Mouse (Mus musculus) cerebellum, adult 11-12 months (tissue): ENCODE results near the gene Rab20.

Experiments used
- DNase-seq: peaks from one replicate; pipeline ENCODE4 v3.0.0; 2022

Rab20 gene

DNA sequence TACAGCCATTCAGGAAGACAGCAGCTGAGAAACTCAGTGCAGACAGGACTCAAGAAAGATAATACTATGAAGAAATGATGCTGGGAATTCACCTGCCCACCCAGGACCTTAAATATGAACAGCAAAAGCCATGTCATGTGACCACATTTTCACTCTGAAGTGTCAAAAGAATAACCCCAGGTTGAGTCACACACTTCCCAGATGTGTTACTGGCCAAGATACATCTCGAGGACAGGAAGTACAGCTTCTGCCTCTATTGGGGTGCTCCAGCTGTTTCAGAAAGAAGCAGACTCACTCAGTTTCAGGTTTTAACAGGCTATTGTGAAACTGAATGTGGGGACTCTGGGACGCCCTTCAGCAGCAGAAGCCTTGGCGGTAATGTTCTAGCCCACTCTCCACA is 26.0 kb downstream of the Rab20 start:
- DNase-seq: no peak

DNA sequence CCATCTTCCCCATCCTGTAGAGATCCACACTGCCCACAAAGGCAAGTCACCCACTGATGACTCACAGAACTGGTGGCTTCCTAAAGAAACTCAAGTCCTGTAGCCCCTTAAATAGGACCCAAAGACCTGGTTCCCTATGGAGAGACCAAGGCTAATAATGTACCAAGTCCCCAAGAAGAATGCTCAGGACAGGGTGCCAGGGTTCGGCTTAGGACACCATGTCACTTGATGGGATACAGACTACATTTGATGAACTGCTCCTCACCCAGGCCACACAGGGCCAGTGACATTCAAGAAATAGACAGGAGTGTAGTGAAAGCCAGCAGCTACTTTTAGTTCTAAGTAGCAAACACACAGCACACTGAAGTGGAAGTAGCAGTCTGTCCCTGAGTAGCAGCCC is 26.4 kb downstream of the Rab20 start:
- DNase-seq: no peak

DNA sequence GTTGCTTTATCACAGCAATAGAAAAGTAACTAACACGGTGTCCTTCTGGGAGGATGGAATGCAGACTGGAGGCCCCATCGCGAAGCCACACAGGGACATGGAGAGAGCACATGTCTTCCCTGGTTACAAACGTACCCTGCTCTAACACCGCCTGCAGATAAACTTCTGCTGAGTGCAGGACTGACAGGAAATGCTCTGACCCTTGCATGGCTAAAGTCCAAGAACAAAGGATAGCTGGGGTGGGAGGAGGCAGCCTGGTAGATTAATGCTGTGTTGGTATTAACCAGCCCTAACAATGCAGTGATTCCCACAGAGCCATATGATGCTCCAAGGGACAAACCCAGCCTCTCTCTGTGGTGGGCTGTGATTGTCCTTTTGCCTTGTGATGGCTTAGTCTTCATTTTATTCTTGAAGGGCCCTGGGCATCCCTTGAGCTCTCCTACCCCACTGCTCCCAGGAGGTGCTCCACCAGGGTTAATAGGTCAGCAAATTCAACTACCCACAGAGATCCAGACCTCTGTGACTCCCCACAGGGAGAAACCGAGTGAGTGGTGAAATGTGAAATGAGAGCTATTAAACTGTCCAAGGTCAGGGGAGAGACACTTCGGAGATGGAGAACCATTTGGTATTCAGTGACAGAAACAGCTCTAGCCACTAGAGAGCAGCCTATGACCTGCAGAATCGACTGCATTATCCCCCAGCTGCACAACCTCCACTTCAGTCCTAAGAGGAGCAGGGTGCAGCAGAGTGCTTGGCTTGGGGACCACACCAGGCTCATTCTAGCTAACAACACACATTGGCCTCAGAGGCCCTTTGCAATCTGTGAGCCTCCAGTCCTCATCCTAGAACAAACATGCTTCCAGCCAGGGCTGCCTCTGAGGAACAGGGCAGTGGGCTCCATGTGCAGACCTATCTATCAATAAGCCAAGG is 28.1 kb downstream of the Rab20 start:
- no peak for DNase-seq

DNA sequence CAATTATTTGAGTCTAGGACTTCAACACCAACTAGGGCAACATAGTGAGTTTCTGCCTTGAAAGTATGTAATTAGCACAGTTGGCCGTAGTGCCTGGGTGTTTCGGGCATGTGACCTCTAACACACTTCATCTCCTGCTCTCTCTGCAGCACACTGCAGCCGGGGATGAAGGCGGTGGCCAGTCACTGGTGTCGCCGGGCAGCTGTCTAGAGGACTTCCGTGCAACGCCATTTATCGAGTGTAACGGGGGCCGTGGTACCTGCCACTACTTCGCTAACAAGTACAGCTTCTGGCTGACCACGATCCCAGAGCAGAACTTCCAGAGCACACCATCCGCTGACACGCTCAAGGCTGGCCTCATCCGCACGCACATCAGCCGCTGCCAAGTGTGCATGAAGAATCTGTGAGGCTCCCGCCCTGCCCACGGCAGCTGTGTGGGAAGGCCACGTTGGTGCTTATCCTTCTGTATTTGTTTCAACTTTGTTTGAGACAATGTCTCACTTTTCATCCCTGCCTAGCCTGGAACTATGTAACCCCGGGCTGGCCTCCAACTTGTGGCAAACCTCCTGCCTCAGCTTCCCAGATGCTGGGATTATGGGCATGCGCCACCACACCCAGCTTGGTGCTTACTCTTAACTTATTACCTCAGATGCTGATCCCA is 30.5 kb downstream of the Rab20 start:
- no peak for DNase-seq

DNA sequence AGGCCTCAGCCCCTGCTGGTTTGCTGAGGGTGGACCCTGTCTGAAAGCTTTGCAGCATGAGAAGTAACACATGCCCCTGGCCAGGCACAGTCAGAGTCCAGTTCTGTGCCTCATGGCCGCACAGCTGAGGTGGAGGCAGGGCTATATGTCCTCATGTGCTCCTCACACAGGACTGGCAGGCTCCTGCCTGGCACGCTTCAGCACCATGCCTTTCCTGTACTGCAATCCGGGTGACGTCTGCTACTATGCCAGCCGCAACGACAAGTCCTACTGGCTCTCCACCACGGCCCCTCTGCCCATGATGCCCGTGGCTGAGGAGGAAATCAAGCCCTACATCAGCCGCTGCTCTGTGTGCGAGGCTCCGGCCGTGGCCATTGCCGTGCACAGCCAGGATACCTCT is 32.7 kb downstream of the Rab20 start:
- no peak for DNase-seq

DNA sequence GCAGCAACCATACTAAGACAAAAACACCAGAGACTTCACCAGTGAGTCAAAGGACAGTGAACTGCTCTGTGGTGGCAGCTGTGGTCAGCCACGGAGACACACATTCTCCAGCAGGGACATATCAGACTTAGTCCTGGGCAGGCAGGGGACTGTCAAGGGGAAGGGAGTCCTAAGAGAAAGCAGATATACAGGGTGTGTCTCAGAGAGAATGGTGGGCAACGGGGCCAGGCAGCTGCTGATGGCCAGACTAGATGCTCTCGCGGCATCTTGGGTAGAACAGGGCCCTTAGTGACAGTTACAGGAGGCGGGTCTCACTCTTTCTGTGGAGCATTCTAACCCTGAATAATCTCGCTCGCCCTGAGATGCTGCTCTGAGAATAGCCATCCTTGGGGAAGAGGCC is 34.3 kb downstream of the Rab20 start:
- no peak for DNase-seq

DNA sequence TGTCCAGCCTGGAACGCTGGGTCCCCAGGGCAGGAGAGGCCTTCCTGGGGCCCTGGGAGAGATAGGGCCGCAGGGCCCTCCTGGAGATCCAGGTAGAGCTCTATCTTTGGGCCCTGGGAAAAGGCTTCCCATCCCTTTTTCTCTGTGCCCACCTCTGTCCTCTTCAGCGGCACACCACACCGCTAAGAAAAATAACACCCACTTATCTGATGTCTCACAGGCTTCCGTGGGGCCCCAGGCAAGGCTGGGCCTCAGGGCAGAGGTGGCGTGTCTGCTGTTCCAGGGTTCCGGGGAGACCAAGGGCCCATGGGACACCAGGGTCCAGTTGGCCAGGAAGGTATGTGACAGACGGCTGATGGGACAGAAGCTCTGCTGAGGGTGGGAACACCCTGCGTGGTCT is 34.9 kb downstream of the Rab20 start:
- DNase-seq: no peak

DNA sequence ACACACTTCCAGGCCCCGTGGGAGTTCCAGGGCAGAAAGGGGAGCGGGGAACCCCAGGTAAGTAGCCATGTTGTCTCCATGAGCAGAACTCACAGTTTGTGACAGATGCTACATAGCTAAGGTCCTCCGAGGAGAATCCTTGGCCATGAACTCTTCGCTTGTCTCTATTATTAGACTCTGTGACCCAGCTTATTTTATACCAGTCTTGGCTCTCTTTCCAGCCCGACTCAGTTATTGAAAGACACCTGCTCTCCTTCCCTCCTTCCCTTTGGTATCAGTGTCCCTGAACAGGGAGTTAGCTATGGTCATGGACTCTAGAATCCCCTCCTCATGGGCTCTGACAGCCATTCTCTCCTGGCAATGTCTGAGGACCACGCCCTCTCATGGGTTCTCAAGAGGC is 37.2 kb downstream of the Rab20 start:
- no peak for DNase-seq

DNA sequence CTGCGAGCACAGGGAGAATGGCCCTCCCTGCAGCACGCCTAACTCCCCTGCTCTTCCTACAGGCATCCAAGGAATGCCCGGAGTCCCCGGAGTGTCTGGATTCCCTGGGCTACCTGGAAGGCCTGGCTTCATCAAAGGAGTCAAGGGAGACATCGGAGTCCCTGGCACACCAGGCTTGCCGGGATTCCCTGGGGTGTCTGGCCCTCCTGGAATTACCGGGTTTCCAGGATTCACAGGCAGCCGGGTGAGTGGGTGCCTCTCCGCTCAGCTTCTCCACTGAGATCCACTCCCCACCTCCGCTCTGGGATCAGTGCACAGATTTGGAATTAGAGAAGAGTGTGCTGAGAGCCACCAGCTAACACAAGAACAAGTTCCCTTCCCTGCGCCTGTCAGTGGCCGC is 40.6 kb downstream of the Rab20 start:
- DNase-seq: no peak

DNA sequence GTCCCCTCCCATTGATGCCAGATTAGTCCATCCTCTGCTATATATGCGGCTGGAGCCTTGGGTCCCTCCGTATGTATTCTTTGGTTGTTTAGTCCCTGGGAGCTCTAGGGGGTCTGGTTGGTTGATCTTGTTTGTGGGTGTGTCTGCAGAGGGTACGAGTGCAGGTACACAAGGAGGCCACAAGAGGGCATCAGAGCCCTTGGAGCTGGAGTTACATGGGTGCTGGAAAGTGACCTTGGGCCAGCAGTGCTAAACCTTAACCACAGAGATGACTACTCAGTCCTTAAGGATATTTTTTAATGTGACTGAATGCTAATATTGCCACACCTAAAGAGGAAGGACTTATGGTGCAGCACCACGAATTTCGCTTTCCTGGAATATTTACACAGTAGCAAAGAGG is 47.8 kb downstream of the Rab20 start:
- no peak for DNase-seq

DNA sequence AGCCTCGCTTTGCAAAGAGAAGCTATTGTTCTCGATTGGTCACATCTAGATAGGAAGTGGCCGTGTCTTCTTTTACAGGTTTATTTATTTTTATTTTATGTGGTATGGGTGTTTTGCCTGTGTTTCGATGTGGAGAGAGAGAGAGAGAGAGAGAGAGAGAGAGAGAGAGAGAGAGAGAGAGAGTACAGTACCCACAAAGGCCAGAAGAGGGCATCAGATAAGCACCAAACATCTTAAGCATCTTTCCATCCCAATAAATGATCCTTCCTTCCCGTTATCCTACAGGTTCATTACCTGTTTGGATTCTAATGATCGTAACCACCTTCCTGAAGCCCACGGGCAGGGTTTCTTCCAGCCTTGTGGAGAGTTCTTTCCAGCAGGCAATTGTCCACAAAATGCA is 55.4 kb downstream of the Rab20 start:
- no peak for DNase-seq

DNA sequence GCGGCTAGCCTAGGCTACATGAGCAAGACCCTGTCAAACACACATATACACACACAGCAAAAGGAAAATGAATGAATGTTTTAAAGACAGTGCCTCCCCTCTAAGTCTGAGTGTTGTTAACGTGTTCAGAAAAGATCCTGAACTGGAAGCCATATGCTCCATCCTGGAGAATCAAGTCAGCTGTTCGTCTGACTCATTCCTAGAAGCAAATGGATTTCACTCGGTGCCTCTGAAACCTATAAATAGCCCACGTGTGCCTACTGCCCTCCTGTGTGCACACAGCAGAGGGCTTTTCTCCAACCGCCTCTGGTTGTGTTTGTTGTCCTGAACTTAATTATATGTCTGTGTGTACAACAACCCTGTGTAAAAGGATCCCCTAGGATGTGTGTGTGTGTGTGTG is 56.5 kb downstream of the Rab20 start:
- no peak for DNase-seq

DNA sequence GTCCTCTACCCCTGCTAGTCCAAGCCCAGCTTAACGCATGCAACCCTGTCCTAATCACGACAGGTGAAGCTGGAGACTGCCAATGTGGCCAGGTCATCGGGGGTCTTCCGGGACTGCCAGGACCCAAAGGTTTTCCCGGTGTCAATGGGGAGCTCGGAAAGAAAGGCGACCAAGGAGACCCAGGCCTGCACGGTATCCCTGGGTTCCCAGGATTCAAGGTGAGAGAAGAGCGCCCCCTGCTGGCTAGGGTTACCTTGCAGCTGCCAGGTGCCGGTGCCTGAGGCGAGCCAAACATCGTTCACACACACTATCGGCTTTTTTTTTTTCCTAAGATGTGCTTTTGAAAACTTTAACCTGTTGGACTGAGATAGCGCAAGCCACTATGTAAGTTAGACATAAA is 57.4 kb downstream of the Rab20 start:
- DNase-seq: peak; percentile 16

DNA sequence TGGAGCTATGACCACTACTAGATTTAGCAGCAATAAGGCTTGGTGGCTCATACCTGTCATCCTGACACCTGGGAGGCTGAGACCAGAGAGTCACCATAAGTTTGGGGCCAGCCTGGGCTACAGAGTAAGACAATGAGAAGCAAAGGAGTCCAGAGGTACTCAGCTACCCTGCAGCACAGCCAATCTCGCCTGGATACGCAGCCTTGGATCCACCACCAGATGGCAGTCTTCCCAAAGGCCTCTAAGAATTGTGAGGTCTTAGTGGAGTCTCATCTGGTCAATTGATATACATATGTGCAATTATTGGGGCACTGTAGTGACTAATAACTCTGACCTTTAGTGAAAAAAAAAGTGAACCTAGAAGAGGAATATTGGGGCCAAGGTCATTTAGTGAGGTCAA is 58.9 kb downstream of the Rab20 start:
- DNase-seq: peak; percentile 32

DNA sequence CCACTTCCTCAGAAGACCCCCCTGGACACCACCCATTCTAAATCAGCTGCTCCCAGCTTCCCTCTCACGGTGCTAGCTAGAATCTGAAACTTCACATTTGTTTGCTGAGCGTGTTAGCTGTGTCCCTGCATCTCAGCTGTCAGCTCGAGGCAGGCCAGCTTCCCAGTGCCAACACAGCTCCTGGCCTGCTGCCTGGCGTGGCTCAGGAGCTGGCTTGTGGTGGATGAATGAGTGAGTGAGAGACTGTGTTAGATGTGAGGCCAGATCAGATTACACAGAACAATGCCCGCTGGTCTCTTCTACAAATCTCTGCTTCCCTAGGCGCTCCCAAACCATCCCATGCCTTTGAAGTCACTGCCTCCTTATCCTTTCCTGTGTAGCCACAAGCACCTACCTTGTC is 59.3 kb downstream of the Rab20 start:
- peak; percentile 69 for DNase-seq

DNA sequence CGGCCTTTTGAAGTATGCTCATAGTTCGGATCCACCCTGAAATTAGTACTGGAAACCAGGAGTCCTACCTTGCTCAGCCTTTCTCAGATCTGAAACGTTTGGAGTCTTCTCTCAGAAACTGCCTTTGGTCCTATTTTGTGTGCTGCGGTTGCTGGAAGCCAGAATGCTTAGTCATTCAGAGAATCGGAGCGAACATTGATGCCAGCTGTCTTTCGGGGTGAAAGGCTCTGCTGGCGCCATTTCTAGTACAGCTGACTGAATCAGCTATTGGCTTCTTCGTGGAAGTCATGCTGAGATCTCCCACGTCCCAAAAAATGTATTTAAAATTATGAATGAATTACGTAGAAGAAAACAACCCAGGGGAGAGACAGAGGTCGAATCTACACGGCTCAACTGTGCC is 60.7 kb downstream of the Rab20 start:
- DNase-seq: no peak

DNA sequence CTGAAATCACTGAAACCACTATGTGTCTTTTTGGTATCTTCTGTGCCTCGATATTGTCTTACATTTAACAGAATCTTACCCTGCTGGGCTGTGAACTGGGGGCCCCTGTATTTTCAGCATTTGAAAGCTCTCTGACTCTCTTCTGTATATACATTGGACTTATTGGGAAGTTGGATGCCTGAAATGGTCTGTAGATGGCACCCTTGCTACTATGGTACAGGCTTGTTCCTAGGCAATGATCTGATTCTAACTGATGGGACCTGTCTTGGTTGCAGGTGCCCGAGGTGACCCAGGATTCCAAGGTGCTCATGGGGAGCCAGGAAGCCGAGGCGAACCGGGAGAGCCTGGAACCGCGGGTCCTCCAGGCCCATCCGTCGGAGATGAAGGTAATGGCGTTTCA is 63.4 kb downstream of the Rab20 start:
- DNase-seq: no peak

DNA sequence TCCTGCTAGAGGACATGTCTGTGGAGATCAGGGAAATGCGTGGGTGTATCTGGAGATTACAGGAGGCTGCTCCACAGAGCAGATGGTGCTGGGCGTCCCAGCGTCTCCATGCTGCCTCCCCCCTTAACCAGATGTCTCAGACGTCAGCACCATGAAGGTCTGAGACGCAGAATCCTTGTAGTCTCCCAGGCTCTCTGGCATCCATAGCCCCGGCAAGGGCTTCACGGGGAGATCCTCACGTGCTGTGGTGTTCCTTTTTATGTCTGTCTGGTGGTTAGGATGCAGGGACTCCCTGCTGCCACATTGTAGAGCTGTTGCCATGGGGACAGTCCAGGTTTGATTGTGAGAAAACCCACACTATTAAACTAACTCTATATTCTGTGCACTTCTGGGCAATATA is 64.2 kb downstream of the Rab20 start:
- DNase-seq: peak; percentile 13

DNA sequence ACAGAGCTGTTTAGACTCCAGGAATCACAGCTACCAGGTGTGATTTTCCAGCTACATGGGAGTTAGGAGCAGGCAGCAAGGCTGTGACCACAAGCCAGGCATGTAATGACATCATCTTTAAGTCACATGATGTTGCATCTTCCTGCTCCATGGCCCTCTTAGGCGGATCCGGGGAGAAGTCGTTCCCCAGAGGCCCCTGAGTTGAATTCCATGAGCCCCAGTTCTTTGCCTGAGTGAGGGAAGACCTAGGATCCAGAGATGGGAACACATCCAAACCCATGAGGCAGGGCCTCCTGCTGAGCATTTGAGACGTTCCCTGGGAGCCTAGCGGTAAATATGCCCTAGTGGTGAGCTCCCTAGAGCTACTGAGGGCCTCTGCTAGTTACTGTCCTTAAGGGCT is 66.1 kb downstream of the Rab20 start:
- no peak for DNase-seq

DNA sequence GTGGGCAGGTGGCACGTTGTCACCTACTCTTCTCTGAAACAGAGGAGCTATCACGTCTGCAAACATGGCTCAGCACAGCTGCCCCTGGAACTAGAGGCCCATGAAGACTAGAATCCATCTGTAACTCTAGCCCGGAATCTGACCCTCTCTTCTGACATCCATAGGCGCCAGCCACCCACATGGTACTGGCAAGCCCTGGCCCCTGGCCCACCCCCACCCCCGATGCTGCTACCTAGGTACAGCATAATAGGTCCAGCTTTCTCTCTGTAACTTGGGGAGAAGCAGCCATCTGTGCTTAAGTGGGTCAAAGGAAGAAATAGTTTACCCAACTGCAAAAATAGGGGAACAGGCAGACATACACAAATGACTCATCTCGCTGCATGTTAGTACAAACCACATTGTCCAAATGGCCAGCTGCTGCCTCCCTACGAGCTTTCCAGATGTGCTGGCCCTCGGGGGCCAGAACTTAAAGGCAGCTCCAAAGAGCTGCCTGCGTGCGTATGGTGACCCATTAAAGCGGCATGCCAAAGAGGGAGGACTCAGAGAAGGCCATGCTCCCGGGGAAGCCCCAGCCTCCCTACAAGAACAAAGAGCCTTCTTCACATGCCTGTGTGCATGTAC is 66.9 kb downstream of the Rab20 start:
- DNase-seq: no peak

DNA sequence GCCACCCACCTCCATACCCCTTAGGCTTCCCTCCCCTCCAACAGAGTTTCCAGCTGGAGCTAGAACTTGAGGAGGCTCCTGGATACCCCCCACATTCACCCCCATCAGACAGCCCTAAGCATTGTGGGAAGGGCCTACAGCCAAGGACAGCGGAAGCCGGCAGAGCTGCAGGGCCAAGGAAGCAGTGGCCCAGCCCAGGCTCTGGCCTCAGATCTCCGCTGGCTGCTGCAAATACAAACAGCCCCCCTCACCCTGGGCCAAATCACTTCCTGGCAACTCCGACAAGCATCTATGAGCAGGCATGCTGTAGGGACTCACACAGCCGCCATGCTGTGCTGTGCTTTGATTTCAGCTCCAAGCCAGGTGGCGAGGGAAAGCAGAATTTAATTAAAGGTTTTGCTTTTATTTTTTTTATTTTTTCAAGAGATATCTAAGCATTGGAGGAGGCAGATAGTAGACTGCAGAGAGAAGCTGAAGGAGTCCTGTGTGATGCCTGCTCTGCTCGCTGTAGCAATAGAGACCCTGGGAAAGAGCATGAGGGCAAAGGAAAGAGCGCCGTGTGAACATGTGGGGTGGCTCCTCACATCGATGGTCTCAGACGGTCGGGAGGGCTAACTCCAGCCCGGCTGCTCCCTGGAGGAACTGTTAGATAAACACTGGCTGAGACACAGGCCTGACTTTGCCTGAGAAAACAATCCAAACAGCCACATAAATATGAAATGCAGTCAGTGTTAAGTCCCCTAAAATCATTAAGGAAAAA is 72.6 kb downstream of the Rab20 start:
- DNase-seq: peak; percentile 19

DNA sequence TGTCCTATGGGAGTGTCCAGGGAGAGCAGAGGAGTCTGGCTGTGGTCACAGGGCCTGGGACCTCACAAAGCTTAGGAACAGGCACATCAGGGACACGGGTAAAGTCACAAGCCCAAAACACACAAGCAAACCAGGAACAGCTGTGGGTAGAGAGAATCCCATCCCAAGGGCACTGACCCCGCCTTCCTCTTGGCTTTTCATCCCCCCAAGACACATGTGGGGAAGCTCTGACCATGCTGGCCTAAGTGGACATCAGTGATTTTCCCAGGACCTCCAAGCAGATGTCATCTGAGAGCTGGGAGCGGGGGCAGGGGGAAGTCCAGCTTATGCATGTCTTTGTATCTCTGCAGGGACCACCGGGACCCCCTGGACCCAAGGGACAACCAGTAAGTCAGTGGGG is 73.9 kb downstream of the Rab20 start:
- DNase-seq: no peak

DNA sequence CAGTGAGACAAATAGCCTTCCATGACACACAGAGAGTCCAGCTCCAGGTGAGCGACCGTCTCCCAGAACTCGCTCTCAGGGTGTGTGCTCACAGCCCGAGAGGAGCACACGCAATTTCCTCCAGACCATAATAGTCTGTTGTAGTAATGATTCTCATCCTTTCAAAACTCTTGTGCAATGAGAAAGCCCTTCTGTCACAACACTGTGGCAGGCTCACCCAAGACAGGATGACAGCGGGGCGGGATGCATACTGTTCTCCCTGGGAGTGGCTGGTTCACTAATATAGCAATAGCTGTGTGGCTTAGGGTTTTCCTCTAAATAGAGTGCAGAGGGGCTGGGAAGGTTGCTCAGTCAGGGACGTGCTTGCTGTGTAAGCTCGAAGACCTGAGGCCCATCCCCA is 74.7 kb downstream of the Rab20 start:
- DNase-seq: no peak
